Mouse (Mus musculus) liver, embryonic 14 days (tissue): Measurements from ENCODE around the gene Ranbp1. TPM values are rescaled to one million over a fixed set of nuclear protein-coding genes. Genes with fewer than 3 reads are reported as not detected.

Source experiments
- polyA plus RNA-seq: library from polyadenylated mRNA; depleted of rRNA; stranded (reverse); fragments of >200 nt; gene quantifications from 2 replicates; pipeline ENCODE4 v1.2.3, GENCODE M21; 2012; rRNA removed

Ranbp1 gene
- 169 and 183 TPM in 2 replicates for polyA plus RNA-seq

DNA sequence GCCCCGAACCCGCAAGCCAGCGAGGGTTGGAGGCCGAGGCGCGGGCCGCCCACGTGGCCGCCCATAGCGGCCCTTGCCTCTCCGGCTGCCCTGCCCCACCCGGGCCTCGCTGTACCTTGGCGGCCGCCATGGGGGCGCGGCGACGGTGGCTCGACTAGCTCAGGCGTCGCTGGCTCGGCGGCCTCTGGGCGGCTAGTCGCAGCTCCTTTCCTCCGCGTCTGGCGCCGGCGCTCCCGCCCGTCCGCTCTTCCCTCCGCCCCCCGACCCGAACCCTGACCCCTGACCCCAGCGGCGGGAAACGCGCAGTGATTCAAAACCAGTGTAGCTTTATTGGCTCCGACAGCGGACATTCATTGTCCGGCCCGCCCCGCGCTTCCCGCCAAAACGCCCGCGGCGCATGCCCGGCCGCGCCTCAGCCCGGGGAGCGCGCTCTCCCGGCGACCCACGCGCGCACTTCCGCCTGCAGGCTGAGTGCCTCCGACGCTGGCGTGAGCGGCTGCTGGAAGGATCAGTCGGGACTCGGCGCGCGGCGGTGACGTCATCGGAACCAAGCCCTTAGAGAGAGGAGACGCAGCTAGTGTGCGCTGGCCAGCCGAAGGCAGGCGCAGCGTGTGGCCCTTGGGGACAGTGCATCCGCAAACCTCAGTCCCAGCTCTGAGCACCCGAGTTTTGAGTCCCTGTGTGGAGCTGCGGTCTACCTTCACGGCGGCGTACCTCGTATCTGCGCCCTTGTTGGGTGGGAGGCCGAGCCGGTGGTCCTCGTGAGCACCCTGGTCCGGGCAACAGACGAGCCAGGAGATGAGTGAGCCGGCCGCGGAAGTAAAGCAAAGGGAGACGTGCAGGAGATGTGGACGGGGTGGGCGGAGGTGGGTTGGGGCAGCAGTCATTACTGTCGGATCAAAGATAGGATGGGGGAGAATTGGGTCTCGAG, at the start of gene Ranbp1, which contains the start of gene Trmt2a:
TSS of gene Ranbp1 (minus strand) at position 300 of the 931 bp plus-strand sequence.
TSS of gene Trmt2a (plus strand) at position 247 of the 931 bp plus-strand sequence.

GRCm38 (mm10) chr16:18289067-18289588, 40.6 kb upstream of the Ranbp1 start, which contains the start of gene Dgcr8:
TSS of gene Dgcr8 (minus strand) at chr16:18289246.

GRCm38 (mm10) chr16:18258221-18258620, 9.7 kb upstream of the Ranbp1 start, which contains the start of gene Gm49776:
TSS of gene Gm49776 (minus strand) at chr16:18258321.

DNA sequence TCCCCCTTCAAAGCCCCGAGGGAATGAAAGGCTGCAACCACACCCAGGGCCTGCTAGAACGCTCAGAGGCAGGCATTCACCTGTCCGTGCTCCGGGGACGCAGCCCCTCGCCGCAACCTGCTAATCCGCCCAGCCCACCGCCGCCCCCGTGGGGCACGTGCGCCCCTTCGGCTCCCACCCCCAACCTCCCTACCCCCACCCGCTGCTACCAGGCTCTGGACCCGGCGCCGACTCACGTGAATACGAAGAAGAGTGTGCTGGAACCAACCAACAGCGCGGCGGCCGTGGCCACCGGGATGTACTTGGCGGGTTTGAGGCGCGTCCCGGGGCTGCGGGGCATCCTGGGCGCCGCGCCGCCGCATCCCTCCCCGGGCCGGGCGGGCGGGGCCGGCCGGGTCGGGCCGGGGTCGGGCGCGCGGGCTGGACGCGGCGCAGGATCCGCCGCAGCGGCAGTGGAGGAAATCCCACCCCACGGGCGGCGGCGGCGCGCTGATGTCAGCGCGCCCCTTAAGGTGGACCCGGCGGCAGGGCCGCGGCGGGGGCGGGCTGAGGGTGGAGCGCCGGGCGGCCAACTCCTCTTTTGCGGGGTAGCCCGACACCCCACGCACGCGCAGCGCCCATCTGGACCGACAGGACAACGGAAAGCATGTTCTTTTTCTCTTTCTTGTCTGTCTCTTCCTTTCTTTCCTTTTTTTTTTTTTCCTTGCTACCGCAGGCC, 13.7 kb downstream of the Ranbp1 start, which contains the start of gene Zdhhc8:
TSS of gene Zdhhc8 (minus strand) at position 466 of the 718 bp plus-strand sequence.

GRCm38 (mm10) chr16:18217579-18217978, 31.0 kb downstream of the Ranbp1 start, which contains the start of gene Ccdc188:
TSS of gene Ccdc188 (plus strand) at chr16:18217879.

Other genes with a start within 250 kb of the Ranbp1 start
- gene Dgcr6, start 195.9 kb downstream of the Ranbp1 start, polyA plus RNA-seq: 12.9 TPM in 2 replicates
- 5.1 and 5.4 TPM in 2 replicates for gene Prodh, start 158.5 kb downstream of the Ranbp1 start, polyA plus RNA-seq
- gene Rtn4r, start 121.1 kb downstream of the Ranbp1 start, polyA plus RNA-seq: 0.49 and 0.62 TPM in 2 replicates
- not detected in 2 replicates for gene Ccdc188, start 30.9 kb downstream of the Ranbp1 start, polyA plus RNA-seq
- gene Zdhhc8, start 13.6 kb downstream of the Ranbp1 start, polyA plus RNA-seq: 2.1 and 2.2 TPM in 2 replicates
- gene Trmt2a, start 53 bp downstream of the Ranbp1 start, polyA plus RNA-seq: 46.5 and 53.3 TPM in 2 replicates
- 0.15 and 0.36 TPM in 2 replicates for gene Gm49776, start 9.6 kb upstream of the Ranbp1 start, polyA plus RNA-seq
- gene Dgcr8, start 40.5 kb upstream of the Ranbp1 start, polyA plus RNA-seq: 23.2 and 24.4 TPM in 2 replicates
- gene Tango2, start 99.4 kb upstream of the Ranbp1 start, polyA plus RNA-seq: 38.8 and 45.8 TPM in 2 replicates
- gene Arvcf, start 99.5 kb upstream of the Ranbp1 start, polyA plus RNA-seq: 6.8 and 7.3 TPM in 2 replicates
- gene Txnrd2, start 177.7 kb upstream of the Ranbp1 start, polyA plus RNA-seq: 100 and 122 TPM in 2 replicates
- 60.2 and 73.5 TPM in 2 replicates for gene Comt, start 178.1 kb upstream of the Ranbp1 start, polyA plus RNA-seq
- gene Gnb1l, start 250.0 kb upstream of the Ranbp1 start, polyA plus RNA-seq: 4.7 and 6.2 TPM in 2 replicates